Mouse (Mus musculus) MEL (cell line): ENCODE results near the gene Ddt.

Experiments
- BHLHE40 ChIP-seq: IDR thresholded peaks from 2 replicates; pipeline ENCODE4 v1.6.1; 2012; ENCODE audit warnings: low read depth, mild to moderate bottlenecking, inconsistent platforms, low read length, improper control_type of control experiment, borderline replicate concordance
- CTCF ChIP-seq, 3 experiments: IDR thresholded peaks in 2 of 3; conservative IDR thresholded peaks in 1 of 3; 2 replicates each; pipeline ENCODE4 v1.5.1; 2011 to 2012; ENCODE audit warnings: low read length in 3 of 3, low read depth in 2 of 3, mild to moderate bottlenecking in 2 of 3, improper control_type of control experiment in 1 of 3, inconsistent platforms in 1 of 3, mixed read lengths in 1 of 3, moderate library complexity in 1 of 3; ENCODE audit not compliant: control insufficient read depth in 1 of 3, insufficient read depth in 1 of 3, poor library complexity in 1 of 3, severe bottlenecking in 1 of 3
- E2F4 ChIP-seq: IDR thresholded peaks from 2 replicates; pipeline ENCODE4 v1.6.1; 2011; ENCODE audit warnings: low read depth, low read length, improper control_type of control experiment, borderline replicate concordance
- EP300 ChIP-seq, 2 experiments: IDR thresholded peaks; 2 replicates each; pipeline ENCODE4 v1.6.1; 2011; ENCODE audit warnings: improper control_type of control experiment in 2 of 2, low read length in 2 of 2, low read depth in 1 of 2, mild to moderate bottlenecking in 1 of 2
- GABPA ChIP-seq: IDR thresholded peaks from 2 replicates; pipeline ENCODE4 v1.6.1; 2012; ENCODE audit warnings: low read depth, mild to moderate bottlenecking, inconsistent platforms, low read length, improper control_type of control experiment, moderate library complexity
- MAFK ChIP-seq: IDR thresholded peaks from 2 replicates; pipeline ENCODE4 v1.6.1; 2011; ENCODE audit warnings: low read depth, mild to moderate bottlenecking, low read length, improper control_type of control experiment, borderline replicate concordance
- MAX ChIP-seq: IDR thresholded peaks from 2 replicates; pipeline ENCODE4 v1.6.1; 2011; ENCODE audit warnings: low read length, improper control_type of control experiment
- POLR2A ChIP-seq, 2 experiments: IDR thresholded peaks; 2 replicates each; pipeline ENCODE4 v1.6.1; 2011 to 2012; ENCODE audit warnings: low read length in 2 of 2, mild to moderate bottlenecking in 2 of 2, control low read depth in 1 of 2, improper control_type of control experiment in 1 of 2, low read depth in 1 of 2, moderate library complexity in 1 of 2; ENCODE audit not compliant: control insufficient read depth in 1 of 2, insufficient read depth in 1 of 2, poor library complexity in 1 of 2
- SMC3 ChIP-seq: IDR thresholded peaks from 2 replicates; pipeline ENCODE4 v1.6.1; 2011; ENCODE audit warnings: low read depth, low read length, improper control_type of control experiment
- USF2 ChIP-seq, 2 experiments: IDR thresholded peaks; 2 replicates each; pipeline ENCODE4 v1.6.1; 2011 to 2012; ENCODE audit warnings: improper control_type of control experiment in 2 of 2, low read length in 2 of 2, borderline replicate concordance in 1 of 2, inconsistent platforms in 1 of 2, low read depth in 1 of 2, mild to moderate bottlenecking in 1 of 2; ENCODE audit not compliant: insufficient read depth in 1 of 2
- ZNF384 ChIP-seq: IDR thresholded peaks from 2 replicates; pipeline ENCODE4 v1.6.1; 2012; ENCODE audit warnings: low read depth, mild to moderate bottlenecking, inconsistent platforms, low read length, improper control_type of control experiment

- TF ChIP-seq EP300 (IDR thresholded peaks at IDR 0.05; ENCODE audit: low read depth in 1 of 2, low read length in 2 of 2): no peak
- TF ChIP-seq BHLHE40: no peak
- TF ChIP-seq CTCF (IDR thresholded peaks at IDR 0.05 in 2 of 3, conservative IDR thresholded peaks at IDR 0.05 in 1 of 3; ENCODE audit: control insufficient read depth in 1 of 3, insufficient read depth in 1 of 3, low read depth in 2 of 3, low read length in 3 of 3, poor library complexity in 1 of 3, severe bottlenecking in 1 of 3): no peak
- TF ChIP-seq POLR2A (IDR thresholded peaks at IDR 0.05; ENCODE audit: control insufficient read depth in 1 of 2, insufficient read depth in 1 of 2, low read depth in 1 of 2, low read length in 2 of 2, poor library complexity in 1 of 2): no peak
- no peak for TF ChIP-seq USF2 (IDR thresholded peaks at IDR 0.05; ENCODE audit: borderline replicate concordance in 1 of 2, insufficient read depth in 1 of 2, low read depth in 1 of 2, low read length in 2 of 2)
- TF ChIP-seq E2F4: no peak
- TF ChIP-seq ZNF384: no peak
- TF ChIP-seq SMC3: no peak
- TF ChIP-seq MAX: no peak
- TF ChIP-seq GABPA: no peak
- TF ChIP-seq MAFK: no peak
These were observed 31.0 kb upstream of the Ddt start for GRCm38 (mm10) chr10:75804217-75804616.
